ENCODE assay signal across 20 mouse cellular contexts in the genomic region with DNA sequence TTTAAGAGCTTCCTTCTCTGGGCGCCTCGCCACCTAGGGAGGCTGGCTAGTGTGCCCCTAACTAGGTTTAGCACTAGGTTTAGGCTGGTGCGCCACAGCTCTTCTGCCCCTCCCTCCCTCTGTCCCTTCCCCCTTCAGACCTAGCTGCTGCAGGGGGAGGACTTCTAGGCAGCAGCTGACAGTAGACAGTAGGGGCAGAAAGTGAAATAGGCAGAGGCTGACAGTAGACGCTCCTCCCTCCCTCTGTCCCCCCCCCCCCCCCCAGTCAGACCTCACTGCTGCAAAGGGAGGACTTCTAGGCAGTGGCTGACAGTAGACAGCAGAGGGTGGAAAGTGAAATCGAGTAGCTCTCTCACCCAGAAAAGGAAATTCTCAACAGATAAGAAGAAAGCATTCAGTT. TPM values are rescaled to one million over a fixed set of nuclear protein-coding genes. Genes with fewer than 3 reads are reported as not detected.
DNase-seq lines count a peak whose midpoint lies in the region; ATAC-seq lines count a peak whose summit lies in the region.
"Had no signal": no experiment of that assay in that cellular context is flagged by ENCODE, and none has a peak within 500 bp of the region (broad histone marks: within the 10 kb centered on the region; RNA-seq: fewer than 3 reads in every experiment).

No protein-coding gene starts in this region.

- ATAC-seq in forebrain, embryonic 12.5 days (ENCODE audit: low FRiP score), result no peak
- ATAC-seq: forebrain, embryonic 13.5 days had no signal

- no peak overlapping the region for H3K4me3 ChIP-seq in forebrain, embryonic 12.5 days (replicated peaks)
- H3K4me3 ChIP-seq: forebrain, embryonic 13.5 days; limb, embryonic 13.5 days; midbrain, embryonic 12.5 days; stomach, embryonic 15.5 days had no signal

- DNase-seq in A20 (ENCODE audit: low read depth, low spot score), result peak; percentile 65
- DNase-seq in CD4-positive, CD25-positive, alpha-beta regulatory T cell, adult 2 months (ENCODE audit: low read depth, low spot score), result peak; percentile 72
- DNase-seq in induced T-regulatory cell, adult 2 months (ENCODE audit: low read depth), result peak; percentile 71
- peak; percentile 22 to 24 for DNase-seq in thymus, postnatal 10 days (ENCODE audit: low spot score in 2 of 2)
- no peak for DNase-seq in lung, postnatal 10 days
- no peak for DNase-seq in urinary bladder, postnatal 36 days (ENCODE audit: low spot score in 2 of 2)
- DNase-seq: cerebellum, adult 9-10 months; gastrocnemius, postnatal 25 days; heart, postnatal 14 days; kidney, adult 11 months; kidney, postnatal 14 days; right cerebral cortex, adult 18-20 months had no signal

- H3K27ac ChIP-seq in forebrain, embryonic 12.5 days, result no peak overlapping the region
- H3K27ac ChIP-seq: forebrain, embryonic 13.5 days; hindbrain, embryonic 14.5 days; limb, embryonic 13.5 days; midbrain, embryonic 12.5 days; stomach, embryonic 15.5 days had no signal

- H3K36me3 ChIP-seq in forebrain, embryonic 12.5 days (replicated peaks), result no peaks in the 10 kb centered on the region
- H3K36me3 ChIP-seq: limb, embryonic 13.5 days; midbrain, embryonic 12.5 days; stomach, embryonic 15.5 days had no signal

- H3K4me2 ChIP-seq in forebrain, embryonic 12.5 days, result no peak overlapping the region
- H3K4me2 ChIP-seq: forebrain, embryonic 13.5 days; hindbrain, embryonic 14.5 days; limb, embryonic 13.5 days; midbrain, embryonic 12.5 days; stomach, embryonic 15.5 days had no signal

- 10% methylated on average over 5 of the region's 5 CpGs for WGBS in forebrain, embryonic 12.5 days

- no peaks in the 10 kb centered on the region for H3K9me3 ChIP-seq in forebrain, embryonic 12.5 days
- H3K9me3 ChIP-seq: forebrain, embryonic 13.5 days; limb, embryonic 13.5 days; midbrain, embryonic 12.5 days; stomach, embryonic 15.5 days had no signal

- H3K9ac ChIP-seq in forebrain, embryonic 12.5 days, result no peak overlapping the region
- H3K9ac ChIP-seq: forebrain, embryonic 13.5 days; hindbrain, embryonic 14.5 days; limb, embryonic 13.5 days; midbrain, embryonic 12.5 days; stomach, embryonic 15.5 days had no signal

- no peaks in the 10 kb centered on the region for H3K4me1 ChIP-seq in forebrain, embryonic 12.5 days
- H3K4me1 ChIP-seq: forebrain, embryonic 13.5 days; limb, embryonic 13.5 days; stomach, embryonic 15.5 days had no signal

- peaks cover 38% of the 10 kb centered on the region for H3K27me3 ChIP-seq in forebrain, embryonic 12.5 days

RNA-seq across cellular contexts. Expression of gene Rpp21, which starts 28.8 kb away (rescaled TPM):
- polyA plus RNA-seq in forebrain, embryonic 12.5 days (2016; fragmentation: Nextera tagmentation; extraction: Ambion mirVana), result 75.8 and 84.7 TPM in 2 replicates

RNA-seq across cellular contexts. Expression of gene H2-T3, which starts 39.0 kb away (rescaled TPM):
- polyA plus RNA-seq in forebrain, embryonic 12.5 days (2016; fragmentation: Nextera tagmentation; extraction: Ambion mirVana), result not detected in 2 replicates
- polyA plus RNA-seq: embryonic facial prominence, embryonic 14.5 days; forebrain, embryonic 13.5 days; hindbrain, embryonic 14.5 days; limb, embryonic 13.5 days; midbrain, embryonic 12.5 days had no signal

RNA-seq across cellular contexts. Expression of gene Trim39, which starts 43.0 kb away (rescaled TPM):
- polyA plus RNA-seq in forebrain, embryonic 12.5 days (2016; fragmentation: Nextera tagmentation; extraction: Ambion mirVana), result 22.2 and 23.3 TPM in 2 replicates

RNA-seq across cellular contexts. Expression of gene H2-M10.2, which starts 57.2 kb away (rescaled TPM):
- polyA plus RNA-seq in forebrain, embryonic 12.5 days (2016; fragmentation: Nextera tagmentation; extraction: Ambion mirVana), result 0.18 TPM in 1 of 2 replicates, not detected in the other
- polyA plus RNA-seq: embryonic facial prominence, embryonic 14.5 days; forebrain, embryonic 13.5 days; liver, embryonic 16.5 days; stomach, embryonic 15.5 days had no signal

Comparison
In these comparisons a context has a peak if more than half of its experiments do, and no peak if none do; other contexts are left out.
1. DNase-seq: peak in A20 (single experiment), CD4-positive, CD25-positive, alpha-beta regulatory T cell, adult 2 months (single experiment), induced T-regulatory cell, adult 2 months (single experiment) and thymus, postnatal 10 days (2 of 2); none in lung, postnatal 10 days (single experiment) and urinary bladder, postnatal 36 days (0 of 2).